Mouse (Mus musculus) spleen, adult 2 months (tissue): ENCODE results near the gene Mlip. TPM values are rescaled to one million over a fixed set of nuclear protein-coding genes. Genes with fewer than 3 reads are reported as not detected.

Source experiments
- DNase-seq, 2 experiments: peaks; one replicate each; pipeline versions ENCODE4 v3.0.0 to v3.0.0-alpha.2; 2012 to 2021; ENCODE audit warnings: low spot score in 2 of 2, low read depth in 1 of 2
- H3K27ac ChIP-seq: fragments of 200-500 bp; 2 replicates; pipeline ENCODE4 v1.5.1; 2012; ENCODE audit warnings: low read length, inconsistent platforms; ENCODE audit not compliant: insufficient read depth
- H3K27me3 ChIP-seq: fragments of 200-500 bp; 2 replicates; pipeline ENCODE4 v1.6.1; 2012; ENCODE audit warnings: mild to moderate bottlenecking, moderate library complexity, low read length, inconsistent platforms; ENCODE audit not compliant: control insufficient read depth, insufficient read depth
- H3K36me3 ChIP-seq: fragments of 200-500 bp; 2 replicates; pipeline ENCODE4 v1.6.1; 2012; ENCODE audit warnings: mild to moderate bottlenecking, low read length, inconsistent platforms; ENCODE audit not compliant: control insufficient read depth, insufficient read depth
- H3K4me1 ChIP-seq: fragments of 200-500 bp; 2 replicates; pipeline ENCODE4 v1.6.1; 2011; ENCODE audit warnings: inconsistent platforms; ENCODE audit not compliant: control insufficient read depth, insufficient read depth, insufficient read length
- H3K4me3 ChIP-seq: fragments of 200-500 bp; 2 replicates; pipeline ENCODE4 v1.5.1; 2011; ENCODE audit warnings: mild to moderate bottlenecking, inconsistent platforms; ENCODE audit not compliant: insufficient read depth, insufficient read length; ENCODE audit errors: extremely low read depth
- CTCF ChIP-seq: fragments of 200-500 bp; IDR thresholded peaks from 2 replicates; pipeline ENCODE4 v1.5.1; 2011; ENCODE audit warnings: mild to moderate bottlenecking, inconsistent platforms; ENCODE audit not compliant: insufficient read depth, insufficient read length, insufficient replicate concordance; ENCODE audit errors: extremely low read depth
- POLR2A ChIP-seq: fragments of 200-500 bp; IDR thresholded peaks from 2 replicates; pipeline ENCODE4 v1.6.1; 2011; ENCODE audit warnings: low read depth, low read length, inconsistent platforms
- WGBS: fragments of 180-500 bp; shearing (Covaris S2); methylation state at CpG from one replicate; pipeline ENCODE4 v1.1.7; 2018; 5-methylcytosine and 5-hydroxymethylcytosine counted together
- polyA plus RNA-seq: library from polyadenylated mRNA; depleted of rRNA; stranded (reverse); fragments of >200 nt; gene quantifications from 2 replicates; pipeline ENCODE4 v1.2.3, GENCODE M21; 2012; rRNA removed

The Mlip gene
- polyA plus RNA-seq: not detected in 2 replicates

DNA sequence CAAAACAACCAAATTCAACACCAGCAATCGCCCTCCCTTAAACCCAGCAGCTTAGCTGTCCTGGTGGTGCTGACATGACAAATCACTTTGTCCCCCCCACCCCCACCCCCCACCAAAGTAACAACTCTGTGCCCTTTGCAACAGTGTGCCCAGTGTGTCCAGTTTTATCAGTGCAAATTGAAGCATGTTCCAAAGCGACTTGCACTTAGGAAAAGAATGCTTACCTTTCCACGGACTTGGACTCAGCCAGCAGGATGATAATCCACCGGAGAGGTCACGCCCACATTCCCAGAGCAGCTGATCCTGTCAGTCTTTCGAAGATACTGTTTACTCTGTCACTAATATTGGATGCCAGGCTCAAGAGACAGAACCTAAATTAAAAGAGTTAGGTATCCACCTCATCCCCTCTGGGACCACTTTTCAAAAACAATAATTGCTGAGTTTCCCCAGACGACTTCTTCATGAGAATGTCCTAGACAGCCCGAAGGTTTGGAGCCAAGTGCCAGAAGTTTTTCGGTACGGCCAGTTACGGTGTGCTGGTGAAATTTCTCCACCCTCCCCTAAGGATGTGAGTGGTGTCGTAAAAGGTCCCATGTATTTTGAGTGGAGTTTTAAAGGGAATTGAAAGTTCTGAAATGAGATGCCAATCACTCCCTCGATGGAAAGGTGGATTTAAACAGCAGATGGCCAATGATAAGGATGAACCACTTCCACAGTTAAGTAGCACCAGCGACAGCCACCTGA is at the start of gene Mlip:
TSS of gene Mlip (minus strand) at position 538 of the 744 bp plus-strand sequence.
- 80% methylated on average over 14 of the region's 14 CpGs for WGBS
- TF ChIP-seq CTCF (no peak), POLR2A (no peak)
- no peak for DNase-seq
- Histone ChIP-seq H3K36me3 (no peaks in the 10 kb centered on the region), H3K27me3 (no peaks in the 10 kb centered on the region), H3K4me1 (no peaks in the 10 kb centered on the region), H3K27ac (no peak within 1 kb of the TSS), H3K4me3 (no peak within 1 kb of the TSS)

- WGBS: 80% methylated on average over 5 of the region's 5 CpGs
Measured at GRCm38 (mm10) chr9:77399801-77400200, 47.0 kb upstream of the Mlip start.

DNA sequence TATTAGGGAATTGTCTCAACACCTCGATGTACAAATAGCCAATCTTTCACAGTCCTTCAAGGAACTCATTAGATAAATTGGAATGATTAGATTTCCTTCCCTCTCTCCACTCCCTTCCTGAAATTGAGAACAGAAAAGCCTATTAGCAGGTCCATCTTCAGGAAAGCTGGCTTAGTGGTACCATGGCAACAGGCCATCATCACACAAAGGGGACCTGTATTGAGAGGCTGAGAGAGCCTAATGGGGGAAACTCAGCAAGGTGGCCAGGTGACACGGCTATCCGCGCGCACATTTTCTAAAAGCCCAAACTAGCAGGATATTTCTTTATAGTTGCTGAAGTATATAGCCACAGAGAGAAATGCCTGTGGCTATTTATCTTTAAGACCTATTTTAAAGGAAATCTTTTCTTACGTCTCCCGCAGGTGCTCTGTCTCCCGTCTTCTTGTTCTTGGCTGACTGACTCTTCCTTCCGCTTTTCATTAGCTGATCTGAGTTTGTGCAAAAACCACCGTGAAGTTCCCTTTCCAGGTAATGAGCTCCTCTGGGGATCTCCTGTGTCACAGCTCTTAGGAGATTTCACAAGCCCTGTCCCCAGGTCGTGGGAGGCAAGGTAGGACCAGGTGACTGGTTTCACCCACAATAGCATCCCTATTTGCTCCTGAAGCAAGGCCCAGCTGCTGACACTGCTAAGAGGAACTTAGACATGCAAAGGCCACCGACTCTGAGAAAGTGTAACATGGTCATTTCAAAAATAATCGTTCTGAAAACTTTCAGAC is 46.3 kb upstream of the Mlip start:
- no peak for DNase-seq
- H3K27ac ChIP-seq: no peak overlapping the region
- no peaks in the 10 kb centered on the region for H3K4me1 ChIP-seq
- TF ChIP-seq CTCF: no peak
- no peak for TF ChIP-seq POLR2A
- no peaks in the 10 kb centered on the region for H3K36me3 ChIP-seq
- no peak overlapping the region for H3K4me3 ChIP-seq
- 54% methylated on average over 13 of the region's 13 CpGs for WGBS
- H3K27me3 ChIP-seq: no peaks in the 10 kb centered on the region

More at GRCm38 (mm10) chr9:77399801-77400200, 47.0 kb upstream of the Mlip start:
- no peak overlapping the region for H3K4me3 ChIP-seq
- no peak for DNase-seq
- H3K4me1 ChIP-seq: no peaks in the 10 kb centered on the region
- H3K27me3 ChIP-seq: no peaks in the 10 kb centered on the region
- no peak for TF ChIP-seq CTCF
- no peak for TF ChIP-seq POLR2A
- H3K36me3 ChIP-seq: no peaks in the 10 kb centered on the region
- H3K27ac ChIP-seq: no peak overlapping the region

DNA sequence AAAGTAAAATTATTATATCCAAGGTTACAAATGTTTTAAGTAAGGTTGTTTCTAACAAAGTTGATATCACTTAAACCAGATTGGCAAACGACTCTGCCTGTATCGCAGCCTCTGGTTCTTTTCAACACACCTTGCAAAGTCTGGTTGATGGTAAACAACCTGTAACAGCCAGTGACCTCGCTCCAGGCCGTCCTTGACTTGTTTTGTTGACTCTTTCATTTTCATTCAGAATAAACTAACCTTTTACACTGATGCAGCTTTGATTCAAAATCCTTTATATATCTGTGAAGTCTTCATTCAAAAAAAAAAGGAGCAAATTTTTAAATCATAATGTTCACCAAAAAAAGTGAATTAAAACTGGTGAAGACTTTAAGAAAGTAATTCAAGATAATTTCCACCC is 44.3 kb upstream of the Mlip start:
- TF ChIP-seq POLR2A (no peak), CTCF (no peak)
- no peak overlapping the region for H3K4me3 ChIP-seq
- DNase-seq: no peak
- 81% methylated on average over 4 of the region's 4 CpGs for WGBS
- no peak overlapping the region for H3K27ac ChIP-seq
- H3K4me1 ChIP-seq: no peaks in the 10 kb centered on the region
- no peaks in the 10 kb centered on the region for H3K27me3 ChIP-seq
- H3K36me3 ChIP-seq: no peaks in the 10 kb centered on the region

DNA sequence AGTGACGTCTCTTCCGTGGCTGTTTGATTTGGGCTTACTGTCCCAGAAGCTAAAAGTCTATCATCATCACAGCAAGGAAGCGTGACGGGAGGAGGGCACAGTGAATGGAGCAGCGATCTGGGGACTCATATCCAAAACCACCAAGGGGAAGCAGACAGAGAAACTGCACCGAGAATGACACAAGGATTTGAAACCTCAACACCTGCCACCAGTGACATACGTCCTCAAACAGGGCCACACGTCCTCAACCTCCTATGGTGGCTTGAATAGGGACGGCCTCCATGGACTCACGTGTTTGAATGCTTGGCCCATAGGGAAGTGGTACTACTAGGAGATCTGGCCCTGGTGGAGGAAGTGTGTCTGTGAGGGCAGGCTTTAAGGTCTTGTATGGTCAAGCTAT is 38.5 kb upstream of the Mlip start:
- 66% methylated on average over 10 of the region's 10 CpGs for WGBS
- no peak overlapping the region for H3K27ac ChIP-seq
- no peak overlapping the region for H3K4me3 ChIP-seq
- no peak for DNase-seq
- no peak for TF ChIP-seq CTCF
- no peak for TF ChIP-seq POLR2A
- no peaks in the 10 kb centered on the region for H3K27me3 ChIP-seq
- no peaks in the 10 kb centered on the region for H3K36me3 ChIP-seq
- no peaks in the 10 kb centered on the region for H3K4me1 ChIP-seq

- Histone ChIP-seq H3K27me3 (no peaks in the 10 kb centered on the region), H3K36me3 (no peaks in the 10 kb centered on the region), H3K4me3 (no peak overlapping the region), H3K4me1 (no peaks in the 10 kb centered on the region), H3K27ac (no peak overlapping the region)
- WGBS: 83% methylated on average over 8 of the region's 8 CpGs
- TF ChIP-seq POLR2A (no peak), CTCF (no peak)
- no peak for DNase-seq
Measured at GRCm38 (mm10) chr9:77388956-77389355, 36.2 kb upstream of the Mlip start.

DNA sequence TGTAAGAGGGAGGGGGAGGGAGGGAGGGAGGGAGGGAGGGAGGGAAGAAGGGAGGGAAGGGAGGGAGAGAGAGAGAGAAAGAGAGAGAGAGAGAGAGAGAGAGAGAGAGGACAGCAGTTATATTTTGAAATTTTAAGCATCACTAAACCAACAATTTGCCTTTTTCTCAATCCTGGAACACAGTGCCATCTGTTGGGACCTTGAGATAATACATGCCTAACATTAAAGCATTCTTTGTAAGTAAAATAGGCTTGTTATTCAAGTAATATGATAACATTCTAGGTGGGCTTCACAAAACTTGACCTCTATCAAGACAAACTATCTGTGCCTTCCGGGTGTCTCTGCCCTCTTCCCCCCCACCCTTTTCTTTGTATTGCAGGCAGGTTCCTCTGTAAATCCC is 34.0 kb upstream of the Mlip start:
- H3K36me3 ChIP-seq: no peaks in the 10 kb centered on the region
- no peak for TF ChIP-seq POLR2A
- no peak for TF ChIP-seq CTCF
- H3K27me3 ChIP-seq: no peaks in the 10 kb centered on the region
- no peak overlapping the region for H3K4me3 ChIP-seq
- DNase-seq: no peak
- H3K27ac ChIP-seq: no peak overlapping the region
- no peaks in the 10 kb centered on the region for H3K4me1 ChIP-seq
- 29% methylated on average over 1 of the region's 1 CpGs for WGBS
